9 mouse cellular contexts compared by ENCODE assay signal in genomic region chr5:142074561-142075500, GRCm38 (mm10).
DNase-seq lines count a peak whose midpoint lies in the region; ATAC-seq lines count a peak whose summit lies in the region.
"Had no signal": no experiment of that assay in that cellular context is flagged by ENCODE, and none has a peak within 500 bp of the region (broad histone marks: within the 10 kb centered on the region; RNA-seq: fewer than 3 reads in every experiment).

No protein-coding gene starts in this region.

- H3K36me3 ChIP-seq in heart, embryonic 11.5 days (ENCODE audit: control insufficient read depth, insufficient read depth, low read length), result no peaks in the 10 kb centered on the region
- no peaks in the 10 kb centered on the region for H3K36me3 ChIP-seq in midbrain, embryonic 13.5 days

- H3K27ac ChIP-seq in heart, embryonic 11.5 days (ENCODE audit: low read depth, low read length), result no peak overlapping the region
- H3K27ac ChIP-seq in midbrain, embryonic 13.5 days, result 0 out of 2 replicates have a peak overlapping the region, but pooled peaks have one; percentile 12
- H3K27ac ChIP-seq: macrophage had no signal

- H3K9ac ChIP-seq in heart, embryonic 11.5 days (ENCODE audit: low read depth, low read length), result no peak overlapping the region
- H3K9ac ChIP-seq in midbrain, embryonic 13.5 days (replicated peaks), result no peak overlapping the region

- 46% methylated on average over 13 of the region's 13 CpGs for WGBS in heart, embryonic 11.5 days (ENCODE audit: insufficient replicate concordance)
- 47% methylated on average over 13 of the region's 13 CpGs for WGBS in midbrain, embryonic 13.5 days

- H3K9me3 ChIP-seq in heart, embryonic 11.5 days (replicated peaks; ENCODE audit: control insufficient read depth, low read length), result no peaks in the 10 kb centered on the region; the same call in 1 of the 2 replicates
- H3K9me3 ChIP-seq in midbrain, embryonic 13.5 days, result no peaks in the 10 kb centered on the region

- H3K4me3 ChIP-seq in heart, embryonic 11.5 days (ENCODE audit: low read depth, low read length), result no peak overlapping the region
- H3K4me3 ChIP-seq in midbrain, embryonic 13.5 days (replicated peaks), result no peak overlapping the region

- no peaks in the 10 kb centered on the region for H3K27me3 ChIP-seq in heart, embryonic 11.5 days (ENCODE audit: control insufficient read depth, insufficient read depth, low read length)
- no peaks in the 10 kb centered on the region for H3K27me3 ChIP-seq in midbrain, embryonic 13.5 days

- peak; percentile 44 to 79 for DNase-seq in heart, adult 18-20 months
- peak; percentile 61 to 64 for DNase-seq in cerebellum, postnatal 14 days
- DNase-seq in heart, postnatal 14 days, result peak; percentile 33 to 49
- DNase-seq in left cerebral cortex, adult 18-20 months (ENCODE audit: low spot score in 2 of 2), result peak; percentile 20 to 36
- peak; percentile 14 for DNase-seq in urinary bladder, postnatal 25 days (ENCODE audit: low spot score)
- DNase-seq in thymus, postnatal 25 days, result no peak

- no peak for ATAC-seq in heart, embryonic 11.5 days (replicated peaks; ENCODE audit: insufficient number of reproducible peaks, low FRiP score, low TSS enrichment)
- peak; percentile 37; the same call in 1 of the 2 replicates for ATAC-seq in midbrain, embryonic 13.5 days

- no peaks in the 10 kb centered on the region for H3K4me1 ChIP-seq in heart, embryonic 11.5 days (ENCODE audit: control insufficient read depth, insufficient read depth, low read length)
- H3K4me1 ChIP-seq in midbrain, embryonic 13.5 days (replicated peaks), result peaks cover 16% of the 10 kb centered on the region

- intact Hi-C loops in heart, postnatal 14 days (cut with DNase I), result no loop called here

- no peak overlapping the region for H3K4me2 ChIP-seq in heart, embryonic 11.5 days
- no peak overlapping the region for H3K4me2 ChIP-seq in midbrain, embryonic 13.5 days (replicated peaks)
